Mouse (Mus musculus) ES-E14 (cell line): ENCODE measurements at regions not wholly inside any gene's neighbourhood (a gene's known extent, or its start where the extent isn't known, plus 50 kb on each side); places are given as distances from the start of the nearest gene placed in this dataset.

Source experiments
- HCFC1 ChIP-seq: IDR thresholded peaks from 2 replicates; pipeline ENCODE4 v1.6.1; 2012; ENCODE audit warnings: low read length, inconsistent platforms, borderline replicate concordance; ENCODE audit not compliant: insufficient read depth
- MAFK ChIP-seq: IDR thresholded peaks from 2 replicates; pipeline ENCODE4 v1.6.1; 2014; ENCODE audit warnings: mild to moderate bottlenecking, low read depth, low read length, inconsistent platforms; ENCODE audit not compliant: insufficient read depth
- ZC3H11A ChIP-seq: IDR thresholded peaks from 2 replicates; pipeline ENCODE4 v1.6.1; 2012; ENCODE audit warnings: low read depth, mild to moderate bottlenecking, inconsistent platforms, low read length, borderline replicate concordance
- ZNF384 ChIP-seq: IDR thresholded peaks from 2 replicates; pipeline ENCODE4 v1.6.1; 2012; ENCODE audit warnings: low read depth, low read length, inconsistent platforms

- TF ChIP-seq ZC3H11A (no peak), ZNF384 (no peak), HCFC1 (no peak), MAFK (no peak)
Observed at GRCm38 (mm10) chr1:194345304-194346033, 272.5 kb upstream of the Plxna2 start.
